Mouse (Mus musculus) MN1 (cell line): ENCODE measurements around the gene Osbpl6.

ENCODE experiments used
- DNase-seq: peaks from one replicate; pipeline ENCODE4 v3.0.0-alpha.2; 2016; ENCODE audit warnings: low spot score

Osbpl6 gene

DNA sequence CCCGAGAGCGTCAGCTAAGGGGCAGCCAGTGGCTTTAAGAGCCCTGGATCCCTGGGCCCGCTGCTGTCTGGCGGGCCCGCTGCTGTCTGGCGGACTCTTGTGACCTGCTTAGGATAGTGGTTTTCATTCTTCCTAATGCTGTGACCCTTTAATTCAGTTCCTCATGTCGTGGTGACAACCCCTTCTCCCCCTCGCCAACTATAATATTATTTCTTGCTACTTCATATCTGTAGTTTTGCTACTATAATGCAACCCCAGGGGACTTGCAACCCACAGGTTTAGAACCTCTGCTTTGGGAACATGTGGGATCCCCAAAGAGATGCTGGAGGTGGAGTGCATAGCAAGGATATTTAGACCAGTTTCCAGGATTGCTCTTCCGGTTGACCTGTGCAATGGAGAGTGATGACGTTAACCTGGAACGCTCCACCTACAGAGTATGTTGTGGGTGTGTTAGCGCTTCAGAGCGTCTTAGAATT, 242.4 kb downstream of the Osbpl6 start:
- DNase-seq: peak; percentile 58
